Mouse (Mus musculus) C2C12 (cell line): Measurements from ENCODE around the gene Zfp788. TPM values are rescaled to one million over a fixed set of nuclear protein-coding genes. Genes with fewer than 3 reads are reported as not detected.
"Not testable (repeated sequence)": the region's sequence is repeated elsewhere in the genome, so short reads cannot be mapped to it uniquely, and the experiment has no call there.

Experiments
- H3K27me3 ChIP-seq: one replicate; pipeline ENCODE4 v1.6.1; 2011; ENCODE audit not compliant: control insufficient read depth, insufficient read depth, insufficient read length
- H3K36me3 ChIP-seq: one replicate; pipeline ENCODE4 v1.6.1; 2011; ENCODE audit not compliant: control insufficient read depth, insufficient read depth
- H3K4me3 ChIP-seq: one replicate; pipeline ENCODE4 v1.5.1; 2011; ENCODE audit warnings: mild to moderate bottlenecking, control low read depth; ENCODE audit not compliant: poor library complexity, insufficient read depth, severe bottlenecking
- H3K79me2 ChIP-seq: one replicate; pipeline ENCODE4 v1.6.1; 2011; ENCODE audit not compliant: control insufficient read depth, insufficient read depth
- H3K79me3 ChIP-seq: one replicate; pipeline ENCODE4 v1.6.1; 2011; ENCODE audit warnings: low read depth, control low read depth
- H3ac ChIP-seq: one replicate; pipeline ENCODE3; 2011; ENCODE audit warnings: low read depth; ENCODE audit not compliant: control insufficient read depth, insufficient read length
- CTCF ChIP-seq: IDR thresholded peaks from one replicate; pipeline ENCODE4 v1.5.1; 2011; ENCODE audit not compliant: control insufficient read depth, insufficient read depth, insufficient read length
- FOSL1 ChIP-seq: IDR thresholded peaks from one replicate; pipeline ENCODE4 v1.8.0; 2011; ENCODE audit warnings: mild to moderate bottlenecking, low read length; ENCODE audit not compliant: poor library complexity, insufficient read depth, severe bottlenecking
- MAX ChIP-seq: IDR thresholded peaks from one replicate; pipeline ENCODE4 v1.6.1; 2011; ENCODE audit warnings: mild to moderate bottlenecking, control low read depth
- MYOD1 ChIP-seq: IDR thresholded peaks from one replicate; pipeline ENCODE4 v1.6.1; 2011; ENCODE audit warnings: low read depth; ENCODE audit not compliant: control insufficient read depth, insufficient read length
- MYOG ChIP-seq: IDR thresholded peaks from one replicate; pipeline ENCODE4 v1.6.1; 2011; ENCODE audit not compliant: control insufficient read depth, insufficient read length; ENCODE audit errors: extremely low read depth
- USF1 ChIP-seq: IDR thresholded peaks from one replicate; pipeline ENCODE4 v1.6.1; 2011; ENCODE audit warnings: low read depth, mild to moderate bottlenecking, control low read depth, moderate library complexity
- polyA plus RNA-seq: library from polyadenylated mRNA; unstranded; fragments of >200 nt; fragmentation: generic; extraction: Trizol; gene quantifications from one replicate; pipeline ENCODE4 v1.2.1, GENCODE M21; 2012; ENCODE audit warnings: missing spikeins

The Zfp788 gene
- polyA plus RNA-seq, 1 experiment, result 1.5 TPM

- Histone ChIP-seq H3K36me3 (peaks cover 3% of the 10 kb centered on the region), H3K79me3 (no peaks in the 10 kb centered on the region), H3K79me2 (peaks cover 14% of the 10 kb centered on the region), H3K27me3 (no peaks in the 10 kb centered on the region), H3K4me3 (peak overlapping the region; percentile 32), H3ac (peak overlapping the region; percentile 61)
- TF ChIP-seq MAX, result no peak
- no peak for TF ChIP-seq MYOD1
- peak; percentile 78 for TF ChIP-seq USF1
- TF ChIP-seq MYOG, result no peak
- no peak for TF ChIP-seq CTCF
- TF ChIP-seq FOSL1, result no peak
Measured at GRCm38 (mm10) chr7:41633221-41633984, 400 bp downstream of the Zfp788 start.

- not testable (repeated sequence) for H3K79me3 ChIP-seq, H3ac ChIP-seq, H3K4me3 ChIP-seq, H3K36me3 ChIP-seq, H3K27me3 ChIP-seq, H3K79me2 ChIP-seq
Measured at GRCm38 (mm10) chr7:41674326-41674725, 41.3 kb downstream of the Zfp788 start.

Other genes starting within 250 kb of the Zfp788 start
- gene AI987944, start 239.8 kb upstream of the Zfp788 start, polyA plus RNA-seq, result 1.7 TPM
- not detected for gene Vmn2r57, start 184.5 kb upstream of the Zfp788 start, polyA plus RNA-seq
- not detected for gene Gm20449, start 133.8 kb upstream of the Zfp788 start, polyA plus RNA-seq
- 0.85 TPM for gene AW146154, start 133.3 kb upstream of the Zfp788 start, polyA plus RNA-seq
- 0.08 TPM for gene Gm6871, start 59.5 kb upstream of the Zfp788 start, polyA plus RNA-seq
- 2.3 TPM for gene 2610021A01Rik, start 34.0 kb upstream of the Zfp788 start, polyA plus RNA-seq
- gene Vmn2r58, start 239.5 kb downstream of the Zfp788 start, polyA plus RNA-seq, result not detected